Mouse (Mus musculus): ENCODE results near the gene Clec4a3.
A peak's percentile ranks its signal among the peaks of the same experiment; 100 is the strongest.
"Not testable (repeated sequence)": the region's sequence is repeated elsewhere in the genome, so short reads cannot be mapped to it uniquely, and the experiment has no call there.

The Clec4a3 gene

GRCm38 (mm10) chr6:122952401-122952800, at the start of gene Clec4a3:
Gene Clec4a3, plus strand, starts transcription at chr6:122952515.
- DNase-seq, result peak; percentile 54

- no peak for DNase-seq
Observed at GRCm38 (mm10) chr6:122919922-122920321, 32.4 kb upstream of the Clec4a3 start.

DNA sequence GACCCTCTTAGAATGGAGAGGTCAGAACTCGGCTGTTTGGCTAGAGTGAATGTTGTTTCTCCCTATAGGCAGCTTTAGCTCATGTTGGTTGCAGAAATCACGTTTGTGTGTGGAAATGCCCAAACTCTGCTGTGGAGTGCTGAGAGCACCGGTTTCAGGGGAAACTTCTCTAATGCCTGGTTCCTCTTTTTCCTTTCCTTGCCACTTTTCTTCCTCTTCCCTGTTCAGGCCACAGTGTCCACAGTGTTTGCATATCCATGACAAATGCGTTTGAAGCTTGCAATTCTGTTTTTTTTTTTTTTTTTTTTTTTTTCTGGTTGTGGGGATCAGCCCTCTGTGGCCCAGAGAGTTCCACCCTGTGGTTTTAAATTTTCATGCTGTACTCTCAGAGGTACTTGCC, 30.9 kb upstream of the Clec4a3 start, which contains the start of gene Clec4a1:
TSS of gene Clec4a1 (plus strand) at position 398 of the 400 bp plus-strand sequence.
- DNase-seq, result peak; percentile 40

DNA sequence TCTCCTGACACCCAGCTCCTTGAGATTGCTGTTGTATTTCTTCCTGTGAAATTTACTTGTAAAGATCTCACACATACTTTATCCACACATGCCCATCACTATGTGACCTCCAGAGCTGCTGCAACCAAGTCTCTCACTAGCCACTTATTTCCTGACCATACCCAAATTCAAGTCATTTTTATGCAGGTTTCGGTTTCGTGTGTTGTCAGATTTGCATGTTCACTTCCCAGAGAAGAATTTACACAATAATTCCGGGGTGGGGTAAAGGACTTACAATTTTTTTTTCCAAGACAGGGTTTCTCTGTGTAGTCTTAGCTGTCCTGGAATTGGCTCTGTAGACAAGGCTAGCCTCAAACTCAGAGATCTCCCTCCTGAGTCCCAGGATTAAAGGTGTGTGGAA, 17.5 kb upstream of the Clec4a3 start:
- DNase-seq, result peak; percentile 45

DNA sequence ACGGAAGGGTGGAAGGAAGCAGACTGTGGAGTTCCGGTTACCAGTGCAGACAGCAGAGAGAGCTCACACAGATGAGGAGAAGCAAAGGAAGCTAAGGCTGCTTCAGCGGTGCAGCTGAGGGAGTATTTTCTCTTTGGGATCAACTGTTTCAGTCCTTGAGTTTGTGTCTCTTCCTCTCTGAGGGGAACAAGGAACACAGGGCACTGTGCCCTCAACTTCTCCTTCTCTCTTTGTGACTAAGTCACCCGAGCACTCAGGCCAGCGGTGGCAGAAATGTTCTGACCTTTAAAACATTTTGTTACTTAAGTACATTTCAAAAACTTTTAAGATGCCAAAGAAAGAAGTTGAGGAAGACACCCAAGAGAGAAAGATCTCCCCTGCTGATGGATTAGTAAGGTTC, 12.7 kb upstream of the Clec4a3 start:
- peak; percentile 33 for DNase-seq

GRCm38 (mm10) chr6:122946760-122947159, 5.6 kb upstream of the Clec4a3 start:
- peak; percentile 20 for DNase-seq

DNA sequence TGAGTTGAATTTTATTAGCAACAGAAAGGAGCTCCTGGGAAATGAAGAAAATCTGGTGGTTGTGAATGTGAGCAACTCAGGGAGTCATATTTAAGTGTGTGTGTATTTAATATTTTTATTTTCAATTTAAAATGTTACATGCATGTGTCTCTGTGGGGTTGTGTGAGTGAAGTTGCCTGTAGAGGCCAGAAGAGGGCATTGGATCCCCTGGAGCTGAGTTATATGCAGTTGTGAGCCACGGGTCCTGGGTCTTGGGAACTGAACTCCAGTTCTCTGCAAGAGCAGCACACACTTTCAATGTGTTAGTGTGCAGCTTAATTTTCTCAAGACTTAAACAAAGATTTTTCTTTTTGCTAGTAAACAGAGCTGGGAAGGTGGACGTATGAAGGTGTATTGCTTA, 12.2 kb downstream of the Clec4a3 start:
- no peak for DNase-seq

GRCm38 (mm10) chr6:122969048-122969447, 16.7 kb downstream of the Clec4a3 start:
- peak; percentile 10 for DNase-seq

GRCm38 (mm10) chr6:122989876-122990437, 37.6 kb downstream of the Clec4a3 start, which contains the start of gene Clec4a4:
Gene Clec4a4, plus strand, starts transcription at chr6:122990367.
- peak; percentile 3 for DNase-seq

- DNase-seq, result not testable (repeated sequence)
Observed at GRCm38 (mm10) chr6:123004696-123005095, 52.4 kb downstream of the Clec4a3 start.

DNA sequence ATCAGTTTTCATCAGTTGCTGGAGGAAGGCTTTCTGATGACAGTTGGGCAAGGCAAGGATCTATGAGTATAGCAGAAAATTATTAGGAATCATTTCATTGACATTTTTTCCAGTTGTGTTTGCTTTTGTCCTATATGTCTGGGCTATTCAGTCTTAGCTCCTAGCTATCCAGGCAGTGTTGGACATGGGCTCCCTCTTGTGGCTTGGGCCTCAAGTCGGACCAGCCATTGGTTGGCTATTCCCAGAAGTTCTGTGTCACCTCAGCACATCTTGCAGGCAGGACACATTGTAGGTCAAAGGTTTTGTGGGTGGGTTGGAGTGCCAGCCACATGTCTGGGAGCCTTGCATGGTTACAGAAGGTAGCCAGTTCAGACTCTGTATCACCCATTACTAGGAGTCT, 53.3 kb downstream of the Clec4a3 start:
- DNase-seq, result peak; percentile 21

Measured in lung, postnatal 36 days (tissue).